Mouse (Mus musculus): ENCODE results near the gene Duox1. TPM values are rescaled to one million over a fixed set of nuclear protein-coding genes. Genes with fewer than 3 reads are reported as not detected.
A peak's percentile ranks its signal among the peaks of the same experiment; 100 is the strongest.

The Duox1 gene
- total and polyA plus RNA-seq, 3 experiments: not detected

DNA sequence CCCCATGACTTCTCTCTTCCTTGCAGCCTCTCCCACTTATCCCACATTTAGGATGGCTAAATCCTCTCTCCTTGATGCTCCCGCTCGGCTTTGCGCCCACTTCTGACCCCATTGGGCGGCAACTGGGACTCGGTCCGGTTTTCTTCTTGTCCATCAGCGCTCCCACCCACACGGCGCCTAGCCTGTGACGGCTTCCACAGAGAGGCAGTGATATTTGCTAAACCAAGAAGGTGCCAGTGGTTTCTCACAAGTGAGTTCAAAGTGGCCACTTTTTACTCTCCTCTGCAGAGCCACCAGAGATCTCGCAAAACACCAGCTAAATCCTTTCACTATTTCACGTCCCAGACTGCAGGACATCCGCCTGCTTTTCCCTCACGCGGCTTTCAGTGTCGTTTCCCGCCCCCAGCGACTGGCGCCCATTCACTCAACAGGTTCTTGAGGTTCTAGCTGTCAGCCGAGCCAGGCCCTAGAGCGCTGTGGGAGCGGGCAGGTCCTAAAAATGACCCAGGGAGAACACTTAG, 60.6 kb downstream of the Duox1 start (continued):
- no peak for TF ChIP-seq ETS1 (conservative IDR thresholded peaks at IDR 0.05; ENCODE audit: low read depth, low read length)
- 0 out of 2 replicates have a peak, but pooled peaks have one; percentile 47 for TF ChIP-seq E2F4 (IDR thresholded peaks at IDR 0.05; ENCODE audit: insufficient replicate concordance, low read depth, low read length)
- TF ChIP-seq MAFK (IDR thresholded peaks at IDR 0.05; ENCODE audit: insufficient replicate concordance, low read length): no peak
- TF ChIP-seq POLR2A (IDR thresholded peaks at IDR 0.05; ENCODE audit: low read depth, low read length): no peak
- no peak; the same call in 1 of the 2 replicates for TF ChIP-seq TCF12 (IDR thresholded peaks at IDR 0.05; ENCODE audit: low read depth, low read length)
- TF ChIP-seq CTCF (conservative IDR thresholded peaks at IDR 0.05 in 1 of 2, IDR thresholded peaks at IDR 0.05 in 1 of 2; ENCODE audit: low read depth in 2 of 2, low read length in 2 of 2): no peak
- TF ChIP-seq ZMIZ1 (IDR thresholded peaks at IDR 0.05; ENCODE audit: low read depth, low read length): no peak
- no peak for TF ChIP-seq PAX5 (IDR thresholded peaks at IDR 0.05; ENCODE audit: low read length)
- TF ChIP-seq CHD2 (IDR thresholded peaks at IDR 0.05; ENCODE audit: low read length): no peak
- no peak for TF ChIP-seq ELF1 (IDR thresholded peaks at IDR 0.05; ENCODE audit: low read depth, low read length)
- no peak; the same call in 1 of the 2 replicates for TF ChIP-seq HCFC1 (IDR thresholded peaks at IDR 0.05; ENCODE audit: low read depth, low read length)
- TF ChIP-seq MXI1 (IDR thresholded peaks at IDR 0.05; ENCODE audit: low read depth, low read length): 0 out of 2 replicates have a peak, but pooled peaks have one; percentile 39
- TF ChIP-seq USF1 (IDR thresholded peaks at IDR 0.05; ENCODE audit: low read depth, low read length): no peak
- TF ChIP-seq CHD1 (IDR thresholded peaks at IDR 0.05; ENCODE audit: low read depth, low read length): no peak
- TF ChIP-seq SIN3A (IDR thresholded peaks at IDR 0.05; ENCODE audit: low read length): peak; percentile 83
- TF ChIP-seq MAX (IDR thresholded peaks at IDR 0.05; ENCODE audit: low read length): peak; percentile 62
- TF ChIP-seq NELFE (IDR thresholded peaks at IDR 0.05; ENCODE audit: low read depth, low read length): 0 out of 2 replicates have a peak, but pooled peaks have one; percentile 5
- TF ChIP-seq JUND (conservative IDR thresholded peaks at IDR 0.05; ENCODE audit: low read depth, low read length): no peak

DNA sequence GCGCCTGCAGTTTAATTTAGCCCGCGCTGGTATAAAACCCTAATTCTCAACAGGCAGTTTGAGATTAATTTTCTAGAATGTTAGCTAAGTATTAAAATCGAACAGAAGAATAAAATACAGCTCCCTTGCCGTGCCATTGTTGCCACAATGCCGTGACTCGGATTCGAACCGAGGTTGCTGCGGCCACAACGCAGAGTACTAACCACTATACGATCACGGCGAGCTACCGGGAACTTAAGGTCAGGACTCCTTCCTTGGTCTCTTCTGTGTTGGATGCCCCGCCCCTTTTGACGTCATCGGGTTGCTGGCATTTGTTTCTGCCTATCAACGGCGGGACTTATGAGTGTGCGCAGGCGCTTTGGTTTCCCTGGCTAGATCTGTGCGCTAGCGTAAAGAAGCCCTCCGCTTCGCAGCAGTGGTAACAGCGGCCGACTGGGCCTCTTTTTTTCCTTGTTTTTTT, 61.8 kb downstream of the Duox1 start:
- in situ Hi-C loops (cut with MboI; ENCODE audit: low pct_ligation_motif_present, low pct_unique_long_range_greater_than_20kb, low sequenced_read_pairs) (loop anchor here (25.0 kb wide), 1 partner anchor 235 kb away; the partner anchor contains the start of gene Gatm), dilution Hi-C loops (cut with MboI; ENCODE audit: extremely low pct_ligation_motif_present, extremely low pct_unique_long_range_greater_than_20kb, low sequenced_read_pairs) (no loop called here)
- Histone ChIP-seq H3K27me3 (replicated peaks) (peaks cover 3% of the 10 kb centered on the region), H3K4me3 (replicated peaks in 1 of 3; ENCODE audit: low read depth in 2 of 3, low read length in 2 of 3, poor library complexity in 1 of 3) (peak overlapping the region; percentile 50 to 69 (median 62)), H3K4me1 (ENCODE audit: control insufficient read depth in 1 of 2, insufficient read depth in 2 of 2) (peaks cover 12 to 41% of the 10 kb centered on the region in 2 experiments), H3K27ac (ENCODE audit: insufficient read depth, low read depth) (no peak overlapping the region), H3K4me2 (ENCODE audit: insufficient read depth, low read depth, poor library complexity, severe bottlenecking) (no peak overlapping the region), H3K36me3 (replicated peaks in 1 of 2; ENCODE audit: control insufficient read depth in 1 of 2, insufficient read depth in 1 of 2, low read length in 1 of 2) (no peaks in the 10 kb centered on the region), H3K9me3 (replicated peaks; ENCODE audit: low read length) (no peaks in the 10 kb centered on the region), H3K79me2 (replicated peaks; ENCODE audit: control insufficient read depth, extremely low read depth, insufficient read depth, poor library complexity, severe bottlenecking) (no peaks in the 10 kb centered on the region), H3K9ac (ENCODE audit: insufficient read depth, low read depth) (peak overlapping the region; percentile 97)
- peak; percentile 96 for DNase-seq (ENCODE audit: extremely low read depth)
- peak; percentile 98 for TF ChIP-seq ELF1 (IDR thresholded peaks at IDR 0.05; ENCODE audit: low read depth, low read length)
- TF ChIP-seq HCFC1 (IDR thresholded peaks at IDR 0.05; ENCODE audit: low read depth, low read length): peak; percentile 40; the same call in 1 of the 2 replicates
- TF ChIP-seq CHD2 (IDR thresholded peaks at IDR 0.05; ENCODE audit: low read length): no peak
- no peak for TF ChIP-seq CTCF (conservative IDR thresholded peaks at IDR 0.05 in 1 of 2, IDR thresholded peaks at IDR 0.05 in 1 of 2; ENCODE audit: low read depth in 2 of 2, low read length in 2 of 2)
- TF ChIP-seq ZMIZ1 (IDR thresholded peaks at IDR 0.05; ENCODE audit: low read depth, low read length): no peak
- no peak for TF ChIP-seq BHLHE40 (IDR thresholded peaks at IDR 0.05; ENCODE audit: low read depth, low read length)
- TF ChIP-seq MAFK (IDR thresholded peaks at IDR 0.05; ENCODE audit: insufficient replicate concordance, low read length): peak; percentile 96
- TF ChIP-seq POLR2AphosphoS2 (IDR thresholded peaks at IDR 0.05; ENCODE audit: low read depth, low read length): no peak
- peak; percentile 77; the same call in 1 of the 2 replicates for TF ChIP-seq E2F4 (IDR thresholded peaks at IDR 0.05; ENCODE audit: insufficient replicate concordance, low read depth, low read length)
- TF ChIP-seq MXI1 (IDR thresholded peaks at IDR 0.05; ENCODE audit: low read depth, low read length): no peak; the same call in 1 of the 2 replicates
- TF ChIP-seq JUND (conservative IDR thresholded peaks at IDR 0.05; ENCODE audit: low read depth, low read length): no peak
- no peak for TF ChIP-seq ETS1 (conservative IDR thresholded peaks at IDR 0.05; ENCODE audit: low read depth, low read length)
- no peak for TF ChIP-seq MEF2A (IDR thresholded peaks at IDR 0.05; ENCODE audit: borderline replicate concordance, low read depth, low read length)
- TF ChIP-seq NRF1 (IDR thresholded peaks at IDR 0.05; ENCODE audit: low read depth, low read length): peak; percentile 86
- TF ChIP-seq SIN3A (IDR thresholded peaks at IDR 0.05; ENCODE audit: low read length): no peak; the same call in 1 of the 2 replicates
- no peak for TF ChIP-seq PAX5 (IDR thresholded peaks at IDR 0.05; ENCODE audit: low read length)
- TF ChIP-seq IRF4 (IDR thresholded peaks at IDR 0.05; ENCODE audit: low read depth, low read length): no peak
- no peak for TF ChIP-seq ZKSCAN1 (IDR thresholded peaks at IDR 0.05; ENCODE audit: borderline replicate concordance, low read depth, low read length)
- no peak for TF ChIP-seq USF2 (conservative IDR thresholded peaks at IDR 0.05; ENCODE audit: low read depth, low read length)
- no peak for TF ChIP-seq UBTF (IDR thresholded peaks at IDR 0.05; ENCODE audit: low read depth, low read length)
- no peak for TF ChIP-seq EP300 (IDR thresholded peaks at IDR 0.05; ENCODE audit: low read length)
- no peak for TF ChIP-seq MYC (IDR thresholded peaks at IDR 0.05; ENCODE audit: low read depth, low read length)
- peak; percentile 71; the same call in 1 of the 2 replicates for TF ChIP-seq KAT2A (IDR thresholded peaks at IDR 0.05; ENCODE audit: insufficient replicate concordance, low read length)
- TF ChIP-seq TBP (conservative IDR thresholded peaks at IDR 0.05; ENCODE audit: low read depth, low read length): peak; percentile 99
- no peak for TF ChIP-seq RAD21 (IDR thresholded peaks at IDR 0.05; ENCODE audit: low read depth, low read length)
- no peak for TF ChIP-seq JUN (IDR thresholded peaks at IDR 0.05; ENCODE audit: insufficient read depth, low read depth, low read length)
- TF ChIP-seq NELFE (IDR thresholded peaks at IDR 0.05; ENCODE audit: low read depth, low read length): no peak
- TF ChIP-seq POLR2A (IDR thresholded peaks at IDR 0.05; ENCODE audit: low read depth, low read length): peak; percentile 68
- TF ChIP-seq ZNF384 (IDR thresholded peaks at IDR 0.05; ENCODE audit: low read depth, low read length): no peak
- TF ChIP-seq TCF12 (IDR thresholded peaks at IDR 0.05; ENCODE audit: low read depth, low read length): no peak
- TF ChIP-seq USF1 (IDR thresholded peaks at IDR 0.05; ENCODE audit: low read depth, low read length): no peak

All from CH12.LX (cell line).